Mouse (Mus musculus): ENCODE measurements at regions not wholly inside any gene's neighbourhood (a gene's known extent, or its start where the extent isn't known, plus 50 kb on each side); places are given as distances from the start of the nearest gene placed in this dataset.

GRCm38 (mm10) chr16:21318009-21318639 is 104.8 kb upstream of the Vps8 start:
- intact Hi-C loops (cut with DNase I; ENCODE audit: low total_unique reads), result no loop called here
- peak; percentile 44 for DNase-seq

- intact Hi-C loops (cut with DNase I; ENCODE audit: low total_unique reads), result no loop called here
- peak; percentile 75 for DNase-seq
These were observed 104.1 kb upstream of the Vps8 start for GRCm38 (mm10) chr16:21318640-21319365.

GRCm38 (mm10) chr16:21320284-21320683 is 102.6 kb upstream of the Vps8 start:
- intact Hi-C loops (cut with DNase I; ENCODE audit: low total_unique reads), result no loop called here
- no peak for DNase-seq

- intact Hi-C loops (cut with DNase I; ENCODE audit: low total_unique reads), result no loop called here
- DNase-seq, result peak; percentile 49
These were observed 101.5 kb upstream of the Vps8 start for GRCm38 (mm10) chr16:21321188-21322070.

- DNase-seq, result peak; percentile 72
- intact Hi-C loops (cut with DNase I; ENCODE audit: low total_unique reads), result no loop called here
These were observed 100.5 kb upstream of the Vps8 start for GRCm38 (mm10) chr16:21322437-21322836.

GRCm38 (mm10) chr16:21323446-21324034 is 99.4 kb upstream of the Vps8 start:
- intact Hi-C loops (cut with DNase I; ENCODE audit: low total_unique reads), result no loop called here
- no peak for DNase-seq

GRCm38 (mm10) chr16:21327969-21328368 is 94.9 kb upstream of the Vps8 start:
- DNase-seq, result no peak
- intact Hi-C loops (cut with DNase I; ENCODE audit: low total_unique reads), result no loop called here

GRCm38 (mm10) chr16:21329199-21329598 is 93.7 kb upstream of the Vps8 start:
- DNase-seq, result no peak
- intact Hi-C loops (cut with DNase I; ENCODE audit: low total_unique reads), result no loop called here

GRCm38 (mm10) chr16:21331229-21331628 is 91.7 kb upstream of the Vps8 start:
- intact Hi-C loops (cut with DNase I; ENCODE audit: low total_unique reads), result no loop called here
- peak; percentile 43 for DNase-seq

GRCm38 (mm10) chr16:21332411-21332810 is 90.5 kb upstream of the Vps8 start:
- intact Hi-C loops (cut with DNase I; ENCODE audit: low total_unique reads), result no loop called here
- DNase-seq, result no peak

GRCm38 (mm10) chr16:21332862-21333222 is 90.1 kb upstream of the Vps8 start:
- intact Hi-C loops (cut with DNase I; ENCODE audit: low total_unique reads), result no loop called here
- no peak for DNase-seq

GRCm38 (mm10) chr16:21333223-21333951 is 89.5 kb upstream of the Vps8 start:
- DNase-seq, result peak; percentile 93
- intact Hi-C loops (cut with DNase I; ENCODE audit: low total_unique reads), result no loop called here

- DNase-seq, result no peak
- intact Hi-C loops (cut with DNase I; ENCODE audit: low total_unique reads), result loop anchor here (5.0 kb wide), 1 partner anchor 97 kb away; no protein-coding TSS in a partner anchor
These were observed 83.9 kb upstream of the Vps8 start for GRCm38 (mm10) chr16:21339061-21339459.

- intact Hi-C loops (cut with DNase I; ENCODE audit: low total_unique reads), result loop anchor here (5.0 kb wide), 1 partner anchor 97 kb away; no protein-coding TSS in a partner anchor
- peak; percentile 61 for DNase-seq
These were observed 83.3 kb upstream of the Vps8 start for GRCm38 (mm10) chr16:21339460-21340081.

GRCm38 (mm10) chr16:21340136-21340535 is 82.8 kb upstream of the Vps8 start:
- intact Hi-C loops (cut with DNase I; ENCODE audit: low total_unique reads), result no loop called here
- DNase-seq, result no peak

GRCm38 (mm10) chr16:21349869-21350268 is 73.0 kb upstream of the Vps8 start:
- DNase-seq, result no peak
- intact Hi-C loops (cut with DNase I; ENCODE audit: low total_unique reads), result no loop called here

GRCm38 (mm10) chr16:21351289-21351688 is 71.6 kb upstream of the Vps8 start:
- DNase-seq, result no peak
- intact Hi-C loops (cut with DNase I; ENCODE audit: low total_unique reads), result no loop called here

GRCm38 (mm10) chr16:21353111-21353510 is 69.8 kb upstream of the Vps8 start:
- DNase-seq, result no peak
- intact Hi-C loops (cut with DNase I; ENCODE audit: low total_unique reads), result no loop called here

GRCm38 (mm10) chr16:21353545-21353944 is 69.4 kb upstream of the Vps8 start:
- peak; percentile 19 for DNase-seq
- intact Hi-C loops (cut with DNase I; ENCODE audit: low total_unique reads), result no loop called here

All from gastrocnemius, postnatal 14 days (tissue).